Mouse (Mus musculus): Measurements from ENCODE around the gene 4933402N03Rik. TPM values are rescaled to one million over a fixed set of nuclear protein-coding genes. Genes with fewer than 3 reads are reported as not detected.

Gene 4933402N03Rik
- total and polyA plus RNA-seq, 3 experiments: 0.44 TPM; not detected in 2

GRCm38 (mm10) chr7:131167771-131168170, 21.7 kb upstream of the 4933402N03Rik start:
- H3K27me3 ChIP-seq (ENCODE audit: insufficient read depth, low read length): no peaks in the 10 kb centered on the region
- no peak for TF ChIP-seq CTCF (IDR thresholded peaks at IDR 0.05; ENCODE audit: low read depth, low read length)
- no peak for TF ChIP-seq GATA1 (IDR thresholded peaks at IDR 0.05; ENCODE audit: borderline replicate concordance, low read length)
- no peak for TF ChIP-seq POLR2AphosphoS5 (IDR thresholded peaks at IDR 0.05; ENCODE audit: insufficient replicate concordance, low read depth, low read length)
- TF ChIP-seq TAL1 (conservative IDR thresholded peaks at IDR 0.05; ENCODE audit: low read depth, low read length): no peak
- no peak for TF ChIP-seq GATA2 (IDR thresholded peaks at IDR 0.05; ENCODE audit: borderline replicate concordance, low read depth, low read length)
- DNase-seq (ENCODE audit: low spot score): no peak

GRCm38 (mm10) chr7:131162251-131162650, 16.1 kb upstream of the 4933402N03Rik start:
- no peaks in the 10 kb centered on the region for H3K4me1 ChIP-seq (ENCODE audit: insufficient read depth, low read depth, low read length)
- TF ChIP-seq GATA2 (IDR thresholded peaks at IDR 0.05; ENCODE audit: borderline replicate concordance, low read depth, low read length): no peak
- TF ChIP-seq GATA1 (IDR thresholded peaks at IDR 0.05; ENCODE audit: borderline replicate concordance, low read length): no peak
- TF ChIP-seq CTCF (IDR thresholded peaks at IDR 0.05; ENCODE audit: low read depth, low read length): no peak
- TF ChIP-seq TAL1 (conservative IDR thresholded peaks at IDR 0.05; ENCODE audit: low read depth, low read length): no peak
- TF ChIP-seq POLR2AphosphoS5 (IDR thresholded peaks at IDR 0.05; ENCODE audit: insufficient replicate concordance, low read depth, low read length): no peak
- H3K9me3 ChIP-seq (replicated peaks): peaks cover 18% of the 10 kb centered on the region
- no peaks in the 10 kb centered on the region for H3K27me3 ChIP-seq (ENCODE audit: insufficient read depth, low read length)
- DNase-seq (ENCODE audit: low spot score) (no peak), ATAC-seq (ENCODE audit: extremely low read depth, insufficient number of reproducible peaks, low FRiP score, poor library complexity, severe bottlenecking) (no peak)
- no peaks in the 10 kb centered on the region for H3K36me3 ChIP-seq (replicated peaks)
- no peak overlapping the region for H3K4me3 ChIP-seq (ENCODE audit: low read depth, low read length)

More at GRCm38 (mm10) chr7:131167771-131168170, 21.7 kb upstream of the 4933402N03Rik start:
- ATAC-seq (ENCODE audit: extremely low read depth, insufficient number of reproducible peaks, low FRiP score, poor library complexity, severe bottlenecking): no peak
- Histone ChIP-seq H3K4me3 (ENCODE audit: low read depth, low read length) (no peak overlapping the region), H3K9me3 (replicated peaks) (peaks cover 32% of the 10 kb centered on the region), H3K4me1 (ENCODE audit: insufficient read depth, low read depth, low read length) (no peaks in the 10 kb centered on the region), H3K36me3 (replicated peaks) (no peaks in the 10 kb centered on the region)

GRCm38 (mm10) chr7:131153044-131153443, 6.9 kb upstream of the 4933402N03Rik start:
- Histone ChIP-seq H3K9me3 (replicated peaks) (peaks cover 44% of the 10 kb centered on the region), H3K4me3 (ENCODE audit: low read depth, low read length) (no peak overlapping the region), H3K36me3 (replicated peaks) (no peaks in the 10 kb centered on the region), H3K4me1 (ENCODE audit: insufficient read depth, low read depth, low read length) (no peaks in the 10 kb centered on the region), H3K27me3 (ENCODE audit: insufficient read depth, low read length) (no peaks in the 10 kb centered on the region)
- DNase-seq (ENCODE audit: low spot score) (no peak), ATAC-seq (ENCODE audit: extremely low read depth, insufficient number of reproducible peaks, low FRiP score, poor library complexity, severe bottlenecking) (no peak)
- TF ChIP-seq CTCF (IDR thresholded peaks at IDR 0.05; ENCODE audit: low read depth, low read length) (no peak), GATA1 (IDR thresholded peaks at IDR 0.05; ENCODE audit: borderline replicate concordance, low read length) (no peak), TAL1 (conservative IDR thresholded peaks at IDR 0.05; ENCODE audit: low read depth, low read length) (no peak), POLR2AphosphoS5 (IDR thresholded peaks at IDR 0.05; ENCODE audit: insufficient replicate concordance, low read depth, low read length) (no peak), GATA2 (IDR thresholded peaks at IDR 0.05; ENCODE audit: borderline replicate concordance, low read depth, low read length) (no peak)

GRCm38 (mm10) chr7:131150179-131150578, 4.1 kb upstream of the 4933402N03Rik start:
- H3K27me3 ChIP-seq (ENCODE audit: insufficient read depth, low read length): no peaks in the 10 kb centered on the region
- H3K9me3 ChIP-seq (replicated peaks): peaks cover 59% of the 10 kb centered on the region
- no peak for ATAC-seq (ENCODE audit: extremely low read depth, insufficient number of reproducible peaks, low FRiP score, poor library complexity, severe bottlenecking)
- H3K4me1 ChIP-seq (ENCODE audit: insufficient read depth, low read depth, low read length): no peaks in the 10 kb centered on the region
- DNase-seq (ENCODE audit: low spot score): no peak
- no peak overlapping the region for H3K4me3 ChIP-seq (ENCODE audit: low read depth, low read length)
- no peak for TF ChIP-seq TAL1 (conservative IDR thresholded peaks at IDR 0.05; ENCODE audit: low read depth, low read length)
- no peak for TF ChIP-seq GATA2 (IDR thresholded peaks at IDR 0.05; ENCODE audit: borderline replicate concordance, low read depth, low read length)
- no peak for TF ChIP-seq CTCF (IDR thresholded peaks at IDR 0.05; ENCODE audit: low read depth, low read length)
- TF ChIP-seq POLR2AphosphoS5 (IDR thresholded peaks at IDR 0.05; ENCODE audit: insufficient replicate concordance, low read depth, low read length): no peak
- TF ChIP-seq GATA1 (IDR thresholded peaks at IDR 0.05; ENCODE audit: borderline replicate concordance, low read length): no peak
- no peaks in the 10 kb centered on the region for H3K36me3 ChIP-seq (replicated peaks)

- TF ChIP-seq TAL1 (conservative IDR thresholded peaks at IDR 0.05; ENCODE audit: low read depth, low read length): no peak
- TF ChIP-seq GATA1 (IDR thresholded peaks at IDR 0.05; ENCODE audit: borderline replicate concordance, low read length): no peak
- DNase-seq (ENCODE audit: low spot score): no peak
These were observed 12.9 kb downstream of the 4933402N03Rik start for GRCm38 (mm10) chr7:131133181-131133580.

GRCm38 (mm10) chr7:131130021-131130420, 16.1 kb downstream of the 4933402N03Rik start:
- Histone ChIP-seq H3K4me3 (ENCODE audit: low read depth, low read length) (no peak overlapping the region), H3K9me3 (replicated peaks) (peaks cover 38% of the 10 kb centered on the region), H3K36me3 (replicated peaks) (no peaks in the 10 kb centered on the region), H3K4me1 (ENCODE audit: insufficient read depth, low read depth, low read length) (no peaks in the 10 kb centered on the region), H3K27me3 (ENCODE audit: insufficient read depth, low read length) (no peaks in the 10 kb centered on the region)
- no peak for TF ChIP-seq POLR2AphosphoS5 (IDR thresholded peaks at IDR 0.05; ENCODE audit: insufficient replicate concordance, low read depth, low read length)
- no peak for ATAC-seq (ENCODE audit: extremely low read depth, insufficient number of reproducible peaks, low FRiP score, poor library complexity, severe bottlenecking)
- DNase-seq (ENCODE audit: low spot score): no peak

More at GRCm38 (mm10) chr7:131133181-131133580, 12.9 kb downstream of the 4933402N03Rik start:
- Histone ChIP-seq H3K27me3 (ENCODE audit: insufficient read depth, low read length) (no peaks in the 10 kb centered on the region), H3K9me3 (replicated peaks) (peaks cover 62% of the 10 kb centered on the region), H3K36me3 (replicated peaks) (no peaks in the 10 kb centered on the region), H3K4me1 (ENCODE audit: insufficient read depth, low read depth, low read length) (no peaks in the 10 kb centered on the region), H3K4me3 (ENCODE audit: low read depth, low read length) (no peak overlapping the region)
- no peak for ATAC-seq (ENCODE audit: extremely low read depth, insufficient number of reproducible peaks, low FRiP score, poor library complexity, severe bottlenecking)

Measured in G1E (cell line).